Mouse (Mus musculus) left cerebral cortex, adult 8-10 months (tissue): ENCODE results near the gene Itgb6. TPM values are rescaled to one million over a fixed set of nuclear protein-coding genes. Genes with fewer than 3 reads are reported as not detected.

ENCODE experiments used
- DNase-seq, 2 experiments: peaks; one replicate each; pipeline ENCODE4 v3.0.0; 2022; ENCODE audit warnings: low spot score in 2 of 2
- total RNA-seq, 4 experiments: library from RNA; stranded (reverse); gene quantifications; 2 replicates each; pipeline ENCODE4 v1.2.4; 2022

The Itgb6 gene
- total RNA-seq, 4 experiments from 2014 or later = 0.14 TPM; not detected in 3

DNA sequence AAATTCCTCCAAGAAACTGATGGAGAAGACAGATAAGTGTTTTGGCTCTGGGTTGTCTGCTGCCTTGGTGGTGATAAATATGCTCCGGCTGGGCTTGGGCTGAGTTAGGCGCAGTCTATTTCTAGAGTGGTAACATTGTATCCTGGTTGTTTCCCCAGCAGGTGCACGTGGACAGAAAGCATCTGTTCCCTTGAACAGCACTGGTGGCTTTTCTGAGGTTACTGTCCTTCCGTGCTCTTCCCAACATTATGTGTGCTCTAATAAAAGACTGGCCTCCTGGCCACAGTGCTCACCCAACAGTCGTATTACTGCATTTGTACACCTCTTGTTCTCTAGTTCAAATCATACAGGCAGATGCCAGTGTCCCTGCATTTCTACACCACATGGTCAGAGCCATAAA is 9.6 kb downstream of the Itgb6 start:
- no peak for DNase-seq

DNA sequence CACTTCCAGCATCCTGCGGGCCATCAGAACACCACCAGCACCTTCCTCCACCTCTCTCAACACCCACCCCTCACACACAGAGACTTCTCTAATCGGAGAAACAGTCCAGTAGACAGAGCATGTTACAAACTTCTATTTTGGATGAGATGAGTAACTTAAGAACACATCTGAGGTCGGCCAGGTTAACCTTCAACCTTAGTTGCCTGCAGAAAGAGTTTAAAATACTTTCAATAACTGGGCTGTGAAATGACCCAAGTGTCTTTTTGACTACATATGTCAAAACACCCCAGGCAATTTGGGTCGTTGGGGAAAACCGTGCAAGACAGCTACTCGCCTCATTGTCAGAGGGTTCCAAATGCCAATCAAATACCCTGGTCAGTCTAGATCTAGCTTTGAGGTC is 10.0 kb downstream of the Itgb6 start:
- DNase-seq = no peak

DNA sequence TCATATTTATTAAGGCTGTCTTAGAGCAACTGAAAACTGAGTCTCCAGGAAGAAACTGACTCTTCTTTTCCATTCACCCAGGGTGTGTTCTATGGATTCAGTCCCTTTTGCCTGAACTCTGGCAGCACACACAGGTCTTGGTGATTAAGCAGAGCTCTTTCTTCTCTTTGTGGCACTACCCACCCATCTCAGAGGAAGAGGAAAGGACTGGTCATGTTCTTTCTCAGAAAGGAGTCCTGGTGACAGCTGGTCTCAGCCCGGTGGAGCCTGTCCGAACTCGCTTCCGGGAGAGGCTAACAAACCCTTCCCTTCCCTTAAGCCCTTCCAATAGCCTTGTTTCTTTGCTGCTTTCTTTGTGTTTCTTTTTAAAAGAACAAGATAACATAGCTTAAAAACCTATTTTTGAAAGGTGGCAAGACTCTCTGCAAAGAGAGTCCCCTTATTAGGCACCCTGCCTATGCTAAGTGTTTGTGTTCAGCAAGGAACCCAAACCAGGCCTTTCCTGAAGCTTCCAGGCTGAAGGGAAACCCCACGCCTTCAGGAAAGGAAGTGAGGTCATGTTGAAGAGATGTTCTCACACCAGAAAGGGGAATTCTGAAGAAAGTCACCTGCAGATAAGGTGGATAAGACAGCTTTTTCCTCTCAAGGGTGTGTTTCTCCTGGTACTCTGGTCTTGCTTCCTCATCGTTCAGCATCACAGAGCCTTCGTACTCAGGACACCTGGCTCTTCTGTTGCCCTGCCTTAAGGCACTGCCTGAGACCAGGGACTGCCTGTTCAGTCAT is 11.2 kb downstream of the Itgb6 start:
- no peak for DNase-seq

DNA sequence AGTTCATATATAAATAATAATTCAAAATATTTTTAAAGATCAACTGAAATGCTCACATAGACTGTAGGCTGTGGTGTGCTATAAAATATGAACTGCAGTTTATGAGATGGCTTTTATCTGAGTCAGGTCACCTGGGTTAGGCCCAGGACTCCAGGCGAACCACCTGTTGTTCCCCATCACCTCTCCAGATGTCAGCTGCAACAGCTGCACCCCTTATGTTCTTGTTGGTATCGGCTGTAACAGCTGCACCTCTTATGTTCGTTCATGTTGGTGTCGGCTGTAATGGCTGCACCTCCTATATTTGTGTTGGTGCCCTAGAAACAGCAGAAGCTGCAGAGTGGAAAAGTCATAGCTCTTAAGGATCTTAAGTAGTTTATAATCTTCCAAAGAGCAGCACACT is 12.1 kb downstream of the Itgb6 start:
- no peak for DNase-seq

DNA sequence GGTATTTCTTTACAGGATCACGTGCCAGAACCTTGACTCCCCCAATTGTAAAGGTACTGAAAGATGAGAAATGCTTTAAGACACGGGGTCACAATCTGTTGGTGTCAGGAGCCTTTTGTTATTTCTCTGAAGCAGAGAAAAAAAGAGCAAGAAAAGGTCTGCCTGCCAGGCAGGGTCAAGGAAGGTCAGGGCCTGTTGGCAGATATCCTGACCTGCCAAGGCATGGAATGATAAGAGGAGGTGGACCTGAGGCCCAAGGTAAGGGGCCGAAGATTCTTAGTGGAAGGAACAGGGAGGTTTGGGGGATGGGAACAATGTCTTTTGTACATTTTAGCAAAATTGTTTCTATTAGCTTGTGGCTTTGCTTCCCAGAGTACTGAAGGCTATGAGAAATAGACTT is 13.8 kb downstream of the Itgb6 start:
- DNase-seq = no peak

DNA sequence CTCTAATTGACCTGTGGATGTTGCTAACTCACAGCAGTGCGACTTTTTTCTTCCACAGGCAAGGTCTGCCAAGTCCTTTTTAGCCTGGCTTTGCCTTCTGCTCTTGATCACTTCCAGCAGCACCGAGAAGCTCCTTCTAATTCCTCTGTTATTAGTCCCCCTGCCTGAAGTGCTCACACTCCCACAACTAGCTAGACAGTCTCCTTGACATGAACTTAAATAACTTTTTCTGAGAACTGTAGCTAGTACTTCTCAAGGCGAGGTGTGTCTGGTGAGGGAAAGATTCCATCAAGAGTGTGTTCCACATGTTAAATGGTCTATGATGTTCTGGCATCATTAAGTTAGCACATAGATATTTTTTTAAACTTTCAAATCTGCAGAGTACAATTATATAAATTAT is 15.6 kb downstream of the Itgb6 start:
- no peak for DNase-seq

DNA sequence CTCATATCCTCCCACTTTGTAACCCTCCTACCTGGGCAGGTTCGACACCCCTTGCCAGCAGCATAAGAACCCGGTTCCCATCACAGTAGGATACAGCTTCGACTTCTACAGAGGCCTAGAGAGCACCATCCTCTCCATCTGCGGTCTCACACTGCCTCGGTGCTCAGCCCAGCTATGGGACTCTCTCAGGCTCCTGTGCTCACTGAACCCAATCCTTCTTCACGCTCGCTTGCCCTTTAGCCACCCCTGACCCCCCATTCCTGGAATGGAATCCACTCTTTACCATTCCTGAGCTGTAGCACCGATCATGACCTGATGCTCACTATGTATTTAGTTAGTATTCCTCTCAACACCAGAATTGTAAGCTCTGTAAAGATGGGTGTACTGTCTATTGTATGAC is 17.0 kb downstream of the Itgb6 start:
- no peak for DNase-seq

DNA sequence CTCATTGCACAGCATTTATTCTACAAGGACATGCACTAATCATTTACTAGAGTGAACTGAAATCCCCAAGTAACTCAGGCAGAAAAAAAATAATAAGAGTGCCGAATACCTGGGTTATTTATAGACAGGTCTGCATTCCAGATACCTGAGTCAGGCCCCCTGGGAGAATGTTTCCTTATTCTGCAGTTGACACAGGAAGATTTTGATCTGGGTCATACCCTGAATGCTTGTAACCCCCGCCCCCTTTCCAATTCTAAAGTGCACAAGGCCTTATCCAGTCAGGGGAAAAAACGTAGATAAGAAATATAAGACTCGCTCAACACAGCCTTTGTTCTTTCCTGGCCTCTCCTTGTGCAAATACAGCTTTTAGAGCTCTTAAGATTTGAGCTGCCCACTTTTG is 19.1 kb downstream of the Itgb6 start:
- DNase-seq = no peak

DNA sequence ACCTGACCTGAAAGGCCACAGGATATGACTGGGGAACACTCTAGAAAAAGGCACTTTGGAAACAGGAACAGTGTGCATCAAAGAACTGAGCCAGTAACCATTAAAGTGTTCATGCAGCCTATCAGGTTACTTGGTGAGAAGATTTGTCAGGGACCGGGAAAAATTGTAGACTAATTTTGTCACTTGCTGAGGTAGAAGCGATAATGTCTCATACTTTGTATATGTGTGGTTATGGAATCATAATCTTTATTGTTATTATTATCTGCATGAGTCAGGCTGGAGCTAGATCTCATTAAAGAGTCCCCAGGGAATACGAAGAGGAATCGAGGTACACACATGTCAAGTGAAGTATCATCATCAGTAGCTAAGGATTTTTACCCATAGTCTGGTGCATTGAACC is 21.5 kb downstream of the Itgb6 start:
- no peak for DNase-seq

DNA sequence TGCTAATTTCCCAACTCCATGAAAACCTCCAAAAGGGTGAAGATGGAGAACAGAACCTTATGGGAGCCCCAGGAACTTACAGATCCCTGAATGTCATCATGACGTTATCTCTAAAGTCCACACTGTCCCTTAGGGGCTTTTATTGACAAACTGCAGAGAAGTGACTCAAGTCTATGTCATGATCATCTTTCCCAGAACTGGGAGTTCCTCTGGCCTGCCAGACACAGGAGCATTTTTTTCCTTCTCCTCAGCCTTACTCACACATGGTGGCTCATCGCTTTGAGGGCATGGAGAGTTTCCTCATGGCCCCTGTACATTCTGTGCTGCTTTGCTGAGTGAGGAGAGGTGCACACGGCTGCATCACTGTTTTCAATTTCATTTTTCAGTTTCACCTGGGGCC is 22.4 kb downstream of the Itgb6 start:
- no peak for DNase-seq

DNA sequence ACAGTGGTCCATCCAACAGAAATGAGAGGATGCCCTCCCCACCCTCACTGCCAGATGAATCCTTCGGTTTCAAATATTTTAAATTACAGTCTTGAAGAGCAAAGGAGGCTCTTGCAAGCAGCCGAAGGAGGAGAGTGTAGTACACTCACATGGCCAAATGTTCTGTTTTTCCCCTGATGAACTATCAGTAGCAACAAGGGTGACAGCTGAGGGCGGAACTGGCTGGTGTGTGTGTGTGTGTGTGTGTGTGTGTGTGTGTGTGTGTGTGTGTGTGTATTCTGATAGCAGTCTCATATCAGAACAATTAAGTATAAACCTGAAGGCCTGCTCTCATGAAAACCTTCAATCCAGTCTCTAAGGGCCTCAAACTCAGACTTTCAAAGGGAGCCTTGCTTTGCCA is 22.9 kb downstream of the Itgb6 start:
- no peak for DNase-seq

DNA sequence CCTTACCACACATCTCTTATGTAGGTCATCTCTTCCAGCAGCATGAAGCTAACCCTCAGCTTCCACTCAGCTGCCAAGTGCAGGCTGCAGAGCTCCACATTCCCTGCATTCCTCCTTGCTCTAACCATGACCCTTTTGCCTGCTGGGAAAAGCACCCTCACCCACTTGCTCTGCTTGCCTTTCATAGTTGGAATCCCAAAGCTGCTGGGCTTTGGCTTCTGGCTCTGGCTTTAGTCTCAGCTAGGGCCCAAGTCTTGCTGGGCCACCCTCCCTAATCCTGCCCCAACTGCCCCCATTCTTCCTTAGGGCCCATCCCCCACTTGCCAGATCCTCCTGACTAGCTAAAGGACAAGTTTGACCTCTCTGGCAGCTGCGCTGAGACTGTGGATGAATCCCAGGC is 24.3 kb downstream of the Itgb6 start:
- no peak for DNase-seq

DNA sequence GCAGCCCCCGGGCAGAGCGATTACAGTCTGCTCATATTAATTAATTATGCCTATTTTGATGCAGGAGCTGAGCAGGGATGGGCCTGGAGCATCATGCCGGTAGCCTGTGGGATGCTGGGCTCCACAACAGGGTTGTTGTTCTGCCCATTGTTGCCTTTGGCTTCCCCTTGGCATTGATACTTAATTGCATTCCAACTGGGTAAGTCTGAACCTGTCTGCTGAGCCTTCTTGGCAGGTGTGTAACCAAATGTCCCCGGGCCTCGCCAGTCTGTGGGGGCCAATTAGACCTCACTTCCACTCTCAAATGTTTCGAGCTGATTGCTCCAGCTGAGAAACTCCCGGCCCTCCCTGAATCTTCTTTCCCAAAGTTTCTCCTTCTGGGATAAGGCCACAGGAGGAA is 24.9 kb downstream of the Itgb6 start:
- DNase-seq = no peak

DNA sequence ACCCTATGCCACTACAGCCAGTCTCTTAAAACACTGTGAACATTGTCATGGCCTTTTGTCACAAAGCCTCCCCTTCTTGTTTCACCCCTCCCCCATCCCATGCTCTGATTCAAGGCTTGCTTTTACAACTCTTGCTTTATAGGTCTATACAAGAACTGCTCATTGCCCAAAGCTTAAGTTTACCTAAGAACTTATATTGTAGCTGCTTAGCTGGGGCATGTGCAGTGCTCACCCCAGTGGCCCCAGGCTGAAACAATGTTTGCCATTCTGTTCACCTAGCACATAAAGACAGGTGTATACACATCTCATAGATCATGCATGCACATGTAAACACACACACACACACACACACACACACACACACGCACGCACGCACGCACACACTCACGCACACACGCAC is 25.9 kb downstream of the Itgb6 start:
- no peak for DNase-seq

DNA sequence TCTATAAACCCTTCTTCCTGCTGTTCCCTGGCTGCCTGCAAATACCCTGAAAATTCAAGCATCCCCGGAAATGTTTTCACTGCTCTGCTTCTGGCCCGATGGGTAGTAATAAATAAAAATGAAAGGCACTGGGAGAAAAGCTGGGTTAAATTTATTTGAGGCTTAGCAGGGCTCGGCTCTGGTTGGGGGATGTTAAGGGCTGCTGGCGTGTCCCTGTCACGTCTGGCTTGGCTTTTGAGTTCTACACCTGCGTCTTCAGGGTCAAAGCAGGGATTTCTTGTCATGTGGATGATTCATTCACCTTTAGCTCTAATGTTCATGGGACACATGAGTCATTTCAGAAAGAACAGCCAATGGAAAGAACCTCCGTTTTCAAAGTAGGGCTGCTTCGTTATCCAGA is 26.7 kb downstream of the Itgb6 start:
- DNase-seq = no peak

DNA sequence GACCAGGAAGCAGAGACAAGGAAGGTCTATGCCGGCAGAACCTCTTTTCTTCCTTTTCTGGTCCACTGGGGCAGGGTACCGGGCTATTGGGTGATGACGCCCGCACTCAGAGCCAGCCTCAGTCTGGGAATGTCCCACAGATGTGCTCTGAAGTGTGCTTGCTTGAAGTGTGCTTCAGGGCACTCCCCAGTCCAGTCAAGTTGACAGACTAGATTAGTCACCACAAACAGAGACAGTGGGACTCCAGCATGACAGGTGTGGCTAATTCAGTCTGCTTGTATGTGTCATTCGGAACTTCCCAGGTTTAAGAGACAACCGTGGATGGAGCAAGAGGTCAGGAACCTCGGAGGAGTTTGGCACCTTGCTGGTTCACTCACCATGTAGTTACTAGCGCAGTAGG is 27.9 kb downstream of the Itgb6 start:
- DNase-seq = no peak

DNA sequence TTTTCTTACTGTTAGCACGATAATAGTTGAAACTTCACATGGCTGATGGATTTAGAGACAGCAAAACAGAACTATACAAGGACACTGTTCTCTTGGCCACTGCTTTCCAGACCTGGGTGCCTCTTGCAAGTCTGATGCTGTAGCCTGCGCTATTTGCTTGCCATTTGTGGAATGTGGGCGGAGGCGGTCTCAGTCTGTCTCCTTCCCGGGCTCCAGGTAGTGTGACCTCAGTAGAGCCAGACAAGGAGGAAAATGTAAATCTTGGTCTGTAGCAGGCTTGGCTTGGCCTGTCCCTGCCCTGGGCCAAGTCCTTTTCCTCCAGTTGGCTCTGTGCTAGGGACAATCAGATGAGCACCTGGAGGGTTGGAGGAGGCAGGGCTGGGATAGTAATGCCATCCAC is 30.2 kb downstream of the Itgb6 start:
- DNase-seq = no peak

DNA sequence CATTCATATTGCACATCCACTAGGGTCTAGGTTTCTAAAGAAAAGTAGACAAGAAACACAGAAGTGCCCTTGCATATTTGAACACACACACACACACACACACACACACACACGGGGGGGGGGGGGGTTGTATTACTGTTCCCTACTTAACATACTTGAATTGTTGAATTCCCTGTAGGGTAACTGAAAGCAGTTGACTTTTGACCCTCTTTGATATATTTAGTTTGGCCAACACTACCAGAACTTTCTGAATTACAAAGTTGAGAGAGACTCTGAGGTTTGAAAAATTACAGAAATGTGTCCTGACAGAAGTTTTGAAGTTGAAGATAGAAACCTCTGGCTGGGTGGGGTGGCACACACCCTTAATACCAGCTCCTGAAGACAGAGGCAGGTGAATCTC is 32.2 kb downstream of the Itgb6 start:
- no peak for DNase-seq

DNA sequence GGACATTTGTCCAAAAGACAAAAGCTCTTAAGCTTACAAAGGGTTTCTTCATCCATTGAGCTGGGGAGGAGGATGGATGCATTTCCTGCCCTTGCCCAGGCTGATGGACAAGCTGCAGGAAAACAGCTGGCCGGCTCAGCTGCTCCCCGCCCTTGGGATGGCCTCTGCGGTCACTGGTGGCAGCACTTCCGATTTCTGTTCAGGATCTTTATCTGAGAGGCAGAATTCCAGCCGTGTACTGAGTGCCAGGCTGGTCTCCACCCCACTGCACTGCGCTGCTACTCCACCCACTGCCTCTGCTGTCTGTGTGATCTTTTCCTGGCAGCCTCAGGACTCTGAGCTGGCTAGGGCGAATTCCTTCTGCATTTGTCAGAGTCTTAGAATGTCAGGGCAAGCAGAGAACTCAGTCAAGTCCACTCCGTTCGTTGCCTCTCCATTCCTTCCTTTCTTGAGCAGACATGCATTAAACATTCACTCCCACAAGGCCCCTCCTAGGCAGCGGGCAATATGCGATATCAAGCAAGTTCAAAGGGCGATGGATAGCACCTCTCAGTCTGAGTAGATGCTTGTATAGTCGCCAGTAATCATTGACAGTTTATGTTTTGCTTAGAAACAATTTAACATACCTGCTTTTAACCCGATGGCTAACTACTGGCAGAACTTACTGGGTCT is 33.4 kb downstream of the Itgb6 start:
- DNase-seq = no peak

DNA sequence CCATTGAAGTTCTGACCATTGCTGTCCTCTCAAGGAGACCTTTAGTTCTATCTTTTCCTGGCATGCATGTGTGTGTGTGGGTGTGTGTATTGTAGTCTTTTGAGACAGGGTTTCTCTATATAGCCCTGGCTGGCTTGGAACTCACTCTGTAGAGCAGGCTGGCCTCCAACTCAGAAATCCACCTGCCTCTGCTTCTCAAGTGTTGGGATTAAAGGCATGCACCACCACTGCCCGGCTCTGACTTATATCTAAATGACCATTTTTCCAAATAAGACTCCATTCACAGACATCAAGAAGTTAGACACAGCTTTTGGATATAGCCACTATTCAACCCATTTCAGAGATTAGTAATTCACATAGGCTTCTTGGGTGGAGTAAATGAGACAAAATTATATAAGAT is 34.3 kb downstream of the Itgb6 start:
- no peak for DNase-seq

DNA sequence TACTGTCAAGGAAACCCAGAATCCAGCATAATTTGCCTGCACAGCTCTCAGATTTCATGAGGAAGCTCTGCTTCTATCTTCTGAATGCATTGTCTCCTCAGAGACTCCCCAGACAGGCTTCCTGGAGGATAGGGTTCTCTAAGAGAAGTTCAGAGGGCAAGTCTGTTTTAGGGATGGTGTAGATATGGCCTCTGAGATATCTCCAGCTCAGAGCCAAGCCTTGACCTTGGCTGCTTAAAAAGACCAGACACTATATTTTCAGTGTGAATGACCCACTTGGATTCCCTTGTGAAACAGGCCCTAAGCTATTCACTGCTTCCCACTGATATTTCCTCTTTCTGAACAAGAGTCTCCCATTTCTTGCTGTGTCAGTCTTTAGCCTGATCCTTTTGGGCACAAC is 36.5 kb downstream of the Itgb6 start:
- DNase-seq = no peak

DNA sequence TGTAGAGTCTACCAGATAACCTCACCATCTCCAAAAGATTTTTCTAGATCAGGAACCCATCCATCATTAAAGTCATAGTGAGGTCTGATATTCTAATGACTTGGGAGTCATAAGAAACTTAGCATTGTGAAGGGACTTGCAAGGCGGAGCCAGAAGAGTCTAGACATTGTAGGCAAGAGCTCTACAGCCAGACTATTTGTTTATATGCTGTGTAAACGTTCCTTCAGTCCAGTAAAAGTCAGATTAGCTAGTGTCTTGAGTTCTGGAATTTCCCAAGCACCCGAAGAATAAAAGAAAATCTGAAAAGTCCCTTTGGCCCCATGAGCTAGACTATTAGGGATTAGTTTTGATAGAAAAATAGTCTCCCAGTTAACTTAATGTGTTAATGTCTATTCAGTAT is 38.3 kb downstream of the Itgb6 start:
- no peak for DNase-seq

DNA sequence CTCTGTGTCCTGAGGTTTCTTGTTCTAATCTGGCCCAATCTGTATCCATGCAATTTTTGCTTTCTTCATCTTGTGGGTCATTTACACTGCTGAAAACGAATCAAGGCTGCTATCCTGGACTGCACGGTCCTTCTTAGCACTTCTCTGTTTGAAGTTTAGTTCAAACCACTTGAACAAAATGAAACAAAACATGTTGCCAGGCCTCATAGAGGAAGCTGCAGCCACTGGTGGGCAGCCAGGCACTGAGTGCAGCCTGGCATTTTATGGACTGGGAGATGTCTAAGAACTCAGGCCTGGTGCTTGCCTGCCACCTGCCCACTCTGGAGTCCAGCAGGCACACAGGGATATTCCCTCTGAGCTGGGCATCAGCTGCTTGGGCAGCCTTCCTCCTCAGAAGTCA is 39.9 kb downstream of the Itgb6 start:
- no peak for DNase-seq
